Mouse (Mus musculus): ENCODE measurements at regions not wholly inside any gene's neighbourhood (a gene's known extent, or its start where the extent isn't known, plus 50 kb on each side); places are given as distances from the start of the nearest gene placed in this dataset.
A peak's percentile ranks its signal among the peaks of the same experiment; 100 is the strongest.
"Not testable (repeated sequence)": the region's sequence is repeated elsewhere in the genome, so short reads cannot be mapped to it uniquely, and the experiment has no call there.

DNA sequence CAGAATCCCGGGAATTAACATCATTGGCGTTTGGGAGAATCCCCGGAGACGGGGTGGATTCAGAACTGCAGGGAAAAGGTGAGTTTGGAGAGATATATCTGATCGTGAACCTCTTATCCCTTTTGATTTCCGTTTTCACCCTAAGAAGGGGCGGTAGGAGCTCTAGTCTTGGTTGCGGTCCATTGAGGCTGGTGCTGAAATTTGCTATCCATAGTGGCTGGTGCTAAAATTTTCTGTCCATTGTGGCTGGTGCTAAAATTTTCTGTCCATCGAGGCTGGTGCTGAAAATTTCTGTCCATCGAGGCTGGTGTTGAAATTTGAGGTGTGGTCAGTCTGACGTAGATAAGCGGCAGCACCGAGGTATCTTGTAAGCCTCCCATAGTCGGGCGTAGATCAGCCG is 834.1 kb upstream of the Snrpn start:
- not testable (repeated sequence) for H3K4me1 ChIP-seq (replicated peaks); H3K27ac ChIP-seq; H3K4me2 ChIP-seq (replicated peaks); H3K9me3 ChIP-seq; H3K27me3 ChIP-seq; H3K4me3 ChIP-seq (replicated peaks); H3K36me3 ChIP-seq; H3K9ac ChIP-seq (replicated peaks); ATAC-seq
- 78% methylated on average over 16 of the region's 16 CpGs for WGBS

DNA sequence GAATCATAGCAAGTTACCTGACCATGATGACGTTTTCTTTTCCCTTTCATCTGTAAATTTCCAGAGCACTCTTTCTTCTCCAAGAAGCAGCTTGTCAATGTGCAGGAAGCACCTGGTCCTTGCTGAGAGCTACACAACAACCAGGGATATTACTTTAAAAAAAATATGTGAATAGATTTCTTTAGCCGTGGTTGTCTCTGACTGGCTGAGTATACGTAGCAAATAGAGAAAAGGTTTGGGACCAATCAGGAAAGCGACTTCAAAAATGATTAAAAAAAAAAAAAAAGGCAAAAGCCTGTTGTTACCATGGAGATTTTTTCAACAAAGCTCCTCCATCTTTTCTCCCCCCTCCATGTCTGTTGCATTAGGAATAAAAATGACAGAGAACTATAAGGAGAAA is 821.2 kb upstream of the Snrpn start:
- H3K9me3 ChIP-seq, result 0 out of 2 replicates have a peak, but pooled peaks cover 5% of the 10 kb centered on the region
- H3K4me1 ChIP-seq (replicated peaks), result no peaks in the 10 kb centered on the region
- H3K9ac ChIP-seq (replicated peaks), result no peak overlapping the region
- H3K27me3 ChIP-seq, result no peaks in the 10 kb centered on the region
- no peak overlapping the region for H3K4me2 ChIP-seq (replicated peaks)
- H3K27ac ChIP-seq, result peak overlapping the region; percentile 20; the same call in 1 of the 2 replicates
- no peaks in the 10 kb centered on the region for H3K36me3 ChIP-seq
- no peak overlapping the region for H3K4me3 ChIP-seq (replicated peaks)
- WGBS, result 52% methylated on average over 4 of the region's 4 CpGs
- ATAC-seq, result no peak

DNA sequence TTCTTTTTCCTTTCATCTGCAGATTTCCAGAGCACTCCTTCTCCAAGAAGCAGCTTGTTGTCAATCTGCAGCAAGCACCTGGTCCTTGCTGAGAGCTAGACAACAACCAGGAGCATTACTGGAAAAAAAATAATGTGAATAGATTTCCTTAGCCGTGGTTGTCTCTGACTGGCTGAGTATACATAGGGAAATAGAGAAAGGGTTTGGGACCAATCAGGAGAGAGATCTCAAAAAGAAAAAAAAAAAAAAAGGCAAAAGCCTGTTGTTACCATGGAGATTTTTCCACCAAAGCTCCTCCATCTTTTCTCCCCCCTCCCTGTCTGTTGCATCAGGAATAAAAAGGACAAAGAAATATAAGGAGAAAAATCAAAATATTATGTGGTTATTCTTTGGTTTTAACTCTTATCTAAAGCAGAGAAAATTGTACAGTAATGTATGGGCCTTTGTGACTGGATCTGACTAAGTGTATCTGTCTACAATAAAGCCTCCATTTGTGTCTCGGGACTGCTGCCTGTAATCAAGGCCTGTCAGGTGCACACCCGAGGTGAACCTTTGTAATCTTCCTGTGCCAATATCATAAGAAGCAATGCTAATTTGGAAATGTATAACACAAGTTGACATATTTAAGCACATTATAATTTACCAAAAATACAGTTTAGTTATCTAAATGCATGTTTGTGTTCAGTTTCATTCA is 799.9 kb upstream of the Snrpn start:
- peak overlapping the region; percentile 20 for H3K4me3 ChIP-seq (replicated peaks)
- no peaks in the 10 kb centered on the region for H3K27me3 ChIP-seq
- WGBS, result 59% methylated on average over 3 of the region's 3 CpGs
- no peaks in the 10 kb centered on the region for H3K4me1 ChIP-seq (replicated peaks)
- no peak overlapping the region for H3K27ac ChIP-seq
- no peaks in the 10 kb centered on the region for H3K9me3 ChIP-seq
- peak overlapping the region; percentile 22; the same call in 1 of the 2 replicates for H3K4me2 ChIP-seq (replicated peaks)
- peak; percentile 79 for ATAC-seq
- no peak overlapping the region for H3K9ac ChIP-seq (replicated peaks)
- no peaks in the 10 kb centered on the region for H3K36me3 ChIP-seq

Measured in midbrain, embryonic 13.5 days (tissue).